Mouse (Mus musculus) urinary bladder, adult 18-20 months (tissue): ENCODE results near the gene Cbln3.
A peak's percentile ranks its signal among the peaks of the same experiment; 100 is the strongest.

Source experiments
- DNase-seq, 2 experiments: peaks; one replicate each; pipeline ENCODE4 v3.0.0; 2022; ENCODE audit warnings: low spot score in 2 of 2, mixed read lengths in 2 of 2

Cbln3 gene

GRCm38 (mm10) chr14:55880982-55881381 lies 3.2 kb downstream of the Cbln3 start:
- DNase-seq: no peak

GRCm38 (mm10) chr14:55879623-55880022 lies 4.6 kb downstream of the Cbln3 start:
- DNase-seq: peak; percentile 51 to 52

- DNase-seq: no peak
These were observed 5.8 kb downstream of the Cbln3 start for GRCm38 (mm10) chr14:55878316-55878940.

GRCm38 (mm10) chr14:55877469-55878315 lies 6.5 kb downstream of the Cbln3 start:
- no peak for DNase-seq

GRCm38 (mm10) chr14:55873714-55874683 lies 10.2 kb downstream of the Cbln3 start:
- DNase-seq: peak; percentile 55 to 65

GRCm38 (mm10) chr14:55873242-55873713 lies 10.9 kb downstream of the Cbln3 start:
- DNase-seq: no peak

GRCm38 (mm10) chr14:55872551-55872950 lies 11.6 kb downstream of the Cbln3 start:
- DNase-seq: no peak

GRCm38 (mm10) chr14:55872039-55872438 lies 12.2 kb downstream of the Cbln3 start:
- DNase-seq: no peak

GRCm38 (mm10) chr14:55869538-55869937 lies 14.7 kb downstream of the Cbln3 start:
- DNase-seq: no peak

- DNase-seq: no peak
These were observed 15.8 kb downstream of the Cbln3 start for GRCm38 (mm10) chr14:55868230-55869026.

- DNase-seq: no peak
These were observed 17.2 kb downstream of the Cbln3 start for GRCm38 (mm10) chr14:55866962-55867361.

- DNase-seq: peak in 1 of 2 experiments; percentile 65
These were observed 20.4 kb downstream of the Cbln3 start for GRCm38 (mm10) chr14:55863773-55864172.

GRCm38 (mm10) chr14:55862970-55863369 lies 21.2 kb downstream of the Cbln3 start:
- DNase-seq: no peak

GRCm38 (mm10) chr14:55862186-55862585 lies 22.0 kb downstream of the Cbln3 start:
- DNase-seq: no peak

GRCm38 (mm10) chr14:55857588-55857987 lies 26.6 kb downstream of the Cbln3 start:
- DNase-seq: no peak

- DNase-seq: no peak
These were observed 29.1 kb downstream of the Cbln3 start for GRCm38 (mm10) chr14:55855101-55855561.

- no peak for DNase-seq
These were observed 29.6 kb downstream of the Cbln3 start for GRCm38 (mm10) chr14:55854406-55855100.

- peak; percentile 39 to 62 for DNase-seq
These were observed 30.4 kb downstream of the Cbln3 start, which contains the start of gene Nynrin for GRCm38 (mm10) chr14:55853621-55854285. Nynrin (plus strand) TSS chr14:55854010.
